Mouse (Mus musculus): ENCODE measurements around the gene Tmed8.
"Not testable (repeated sequence)": the region's sequence is repeated elsewhere in the genome, so short reads cannot be mapped to it uniquely, and the experiment has no call there.

Tmed8 gene

GRCm38 (mm10) chr12:87158099-87158498 is 42.2 kb downstream of the Tmed8 start:
- no peak for DNase-seq (ENCODE audit: low spot score)

- DNase-seq (ENCODE audit: low spot score) = no peak
These were observed 42.9 kb downstream of the Tmed8 start for GRCm38 (mm10) chr12:87157361-87157760.

- DNase-seq (ENCODE audit: low spot score) = not testable (repeated sequence)
These were observed 45.8 kb downstream of the Tmed8 start for GRCm38 (mm10) chr12:87154448-87154847.

- no peak for DNase-seq (ENCODE audit: low spot score)
These were observed 50.8 kb downstream of the Tmed8 start for GRCm38 (mm10) chr12:87149471-87149870.

DNA sequence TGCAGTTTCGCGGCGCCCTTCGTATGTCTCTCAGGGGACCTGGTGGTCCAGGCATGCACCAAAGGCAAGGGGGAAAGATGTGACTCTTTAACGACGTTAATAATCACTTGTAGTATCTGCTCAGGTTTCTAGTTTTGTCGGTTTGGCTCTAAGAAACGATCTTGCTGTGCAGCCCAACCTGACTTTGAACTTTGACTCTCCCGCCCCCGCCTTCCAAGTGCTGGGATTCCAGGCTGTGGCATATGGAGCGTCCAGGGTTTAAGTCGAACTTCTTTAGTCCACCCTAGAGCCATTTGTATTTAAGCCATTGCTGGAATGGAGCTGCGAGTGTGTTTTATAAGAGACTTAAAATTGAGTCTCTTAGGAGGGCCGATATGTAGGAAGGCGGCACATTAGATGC is 52.1 kb downstream of the Tmed8 start:
- no peak for DNase-seq (ENCODE audit: low spot score)

DNA sequence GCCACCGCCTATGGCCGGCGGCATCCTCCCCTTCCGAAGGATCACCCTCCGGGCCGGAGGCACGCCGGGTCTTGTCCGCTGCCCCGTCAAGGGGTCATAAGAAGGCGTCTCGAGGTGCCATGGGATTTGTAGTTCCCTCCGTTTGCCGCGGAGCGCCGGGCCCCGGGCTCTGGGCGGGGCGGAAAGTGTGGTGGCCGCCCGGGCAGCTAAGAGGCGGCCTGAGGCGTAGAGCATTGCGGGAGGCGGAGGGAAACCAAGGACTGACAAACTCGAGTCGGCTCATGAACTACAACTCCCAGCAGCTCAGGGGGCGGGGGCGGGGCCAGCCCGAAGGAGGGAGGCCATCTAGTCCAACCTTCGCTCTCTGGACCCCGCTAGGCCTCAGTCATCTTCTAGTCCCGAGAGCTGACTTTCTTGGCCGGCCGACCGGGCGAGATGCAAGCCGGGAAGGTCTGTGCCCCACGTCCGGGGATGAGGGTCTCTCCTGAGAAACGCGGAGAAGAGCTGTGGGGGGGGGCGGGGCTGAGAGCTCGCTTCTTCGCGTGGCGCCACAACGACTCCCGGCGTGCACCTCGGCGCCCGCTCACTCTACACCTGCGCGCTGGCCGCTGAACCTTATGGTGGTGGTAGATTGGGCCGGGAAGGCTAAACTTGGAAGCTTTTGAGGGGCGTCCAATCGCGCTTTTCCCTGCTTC is 52.7 kb downstream of the Tmed8 start, which contains the start of gene Pomt2:
TSS of gene Pomt2 (minus strand) at position 574 of the 695 bp plus-strand sequence.
- DNase-seq (ENCODE audit: low spot score) = peak; percentile 94

- peak; percentile 89 for DNase-seq (ENCODE audit: low spot score)
These were observed 53.3 kb downstream of the Tmed8 start, which contains the start of gene Gstz1 for GRCm38 (mm10) chr12:87146966-87147365. TSS of gene Gstz1 (plus strand) at chr12:87147165.

- DNase-seq (ENCODE audit: low spot score) = no peak
These were observed 58.1 kb downstream of the Tmed8 start for GRCm38 (mm10) chr12:87142156-87142555.

GRCm38 (mm10) chr12:87138768-87139167 is 61.5 kb downstream of the Tmed8 start:
- no peak for DNase-seq (ENCODE audit: low spot score)

DNA sequence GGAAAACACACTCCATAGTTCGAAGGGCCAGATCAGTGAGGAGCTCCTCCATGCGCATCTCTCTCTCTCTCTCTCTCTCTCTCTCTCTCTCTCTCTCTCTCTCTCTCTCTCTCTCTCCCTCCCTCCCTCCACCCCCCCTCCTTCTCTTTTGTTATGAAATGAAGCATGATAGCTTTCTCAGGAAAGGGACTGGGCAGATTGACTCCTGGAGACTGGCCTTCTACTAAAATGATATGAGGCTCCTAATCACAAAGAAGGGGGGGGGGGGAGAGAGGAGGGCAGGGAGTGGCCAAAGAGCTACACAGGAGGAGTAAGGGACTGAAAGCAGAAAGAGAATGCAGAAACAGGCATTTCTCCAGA is 61.9 kb downstream of the Tmed8 start:
- no peak for DNase-seq (ENCODE audit: low spot score)

DNA sequence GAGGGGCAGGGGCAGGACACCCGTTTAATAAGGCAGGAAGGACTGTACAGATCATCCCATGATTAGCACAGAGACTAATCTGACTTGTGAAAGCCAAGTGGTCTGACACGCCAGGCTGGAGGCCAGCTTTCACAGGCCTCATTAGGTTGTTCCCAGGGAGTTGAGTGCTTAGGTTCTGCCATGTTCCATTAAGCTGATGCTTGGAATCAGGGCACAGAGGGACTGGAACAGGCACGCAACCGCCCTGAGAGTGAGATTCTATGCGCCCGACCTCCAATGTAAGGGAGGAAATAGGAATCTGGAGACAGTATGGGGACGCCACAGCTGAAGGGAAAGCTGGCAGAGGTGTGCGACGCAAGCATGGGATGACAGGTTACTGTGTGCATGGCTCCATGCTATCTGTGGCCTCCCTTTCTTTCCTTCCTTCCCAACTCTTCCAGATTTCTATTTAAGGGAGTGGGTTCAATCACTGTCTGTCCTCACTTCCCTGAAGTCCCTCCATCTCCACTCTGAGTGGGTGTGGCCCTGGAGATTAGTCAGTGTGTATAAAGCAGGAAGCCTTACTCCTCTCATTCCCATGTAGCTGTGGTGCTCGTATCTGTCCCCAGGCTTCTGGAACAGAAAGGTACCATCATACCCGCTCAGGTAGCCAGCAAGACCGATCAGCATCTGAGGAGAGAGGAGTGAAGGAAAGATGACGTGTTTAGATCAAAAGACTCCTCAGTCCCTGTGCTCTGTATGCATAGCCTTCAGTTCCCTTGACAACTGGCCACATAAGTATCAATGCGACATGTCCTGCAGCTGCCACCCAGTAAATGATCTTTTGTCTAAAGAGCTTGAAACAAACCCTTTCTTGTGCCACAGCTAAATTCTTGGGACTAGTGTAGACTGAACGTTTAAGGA is 62.6 kb downstream of the Tmed8 start:
- no peak for DNase-seq (ENCODE audit: low spot score)

- DNase-seq (ENCODE audit: low spot score) = no peak
These were observed 67.5 kb downstream of the Tmed8 start for GRCm38 (mm10) chr12:87132784-87133183.

DNA sequence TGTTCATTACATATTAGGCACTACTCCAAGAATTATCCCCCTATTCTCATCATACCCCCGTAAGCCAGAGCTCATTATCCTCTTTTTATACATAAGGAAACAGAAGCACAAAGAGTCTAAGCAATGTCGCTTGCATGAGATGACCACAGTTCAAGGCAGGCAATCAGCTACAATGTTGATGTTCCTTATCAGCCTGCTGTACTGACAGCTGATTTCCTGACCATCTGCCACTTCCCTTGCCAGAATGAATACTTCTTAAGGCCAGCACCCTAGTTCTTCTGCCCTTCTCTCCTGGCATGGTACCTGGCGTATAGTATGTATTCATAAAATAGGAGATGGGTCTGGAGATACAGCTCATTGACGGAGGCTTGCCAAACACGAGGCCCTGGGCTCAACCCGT is 68.0 kb downstream of the Tmed8 start:
- DNase-seq (ENCODE audit: low spot score) = no peak

DNA sequence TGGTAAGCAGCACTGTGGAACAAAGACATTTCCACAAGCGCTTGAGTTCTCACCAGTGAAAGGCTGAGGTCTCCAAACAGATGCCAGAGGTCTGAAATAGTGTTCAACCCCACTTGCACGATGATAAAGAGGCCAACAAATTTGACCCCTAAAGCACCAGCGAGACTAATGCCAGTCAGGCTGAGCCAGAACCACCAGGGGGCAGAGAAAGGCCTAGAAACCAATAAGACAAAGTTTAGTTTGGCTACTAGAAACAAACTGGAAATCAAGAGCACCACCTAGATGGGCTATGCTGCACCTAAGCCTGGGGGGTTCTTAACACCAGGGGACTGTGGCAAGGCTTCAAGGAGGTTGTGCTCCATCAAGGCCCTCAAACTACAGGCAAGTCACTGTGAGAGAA is 68.6 kb downstream of the Tmed8 start:
- DNase-seq (ENCODE audit: low spot score) = peak; percentile 16

DNA sequence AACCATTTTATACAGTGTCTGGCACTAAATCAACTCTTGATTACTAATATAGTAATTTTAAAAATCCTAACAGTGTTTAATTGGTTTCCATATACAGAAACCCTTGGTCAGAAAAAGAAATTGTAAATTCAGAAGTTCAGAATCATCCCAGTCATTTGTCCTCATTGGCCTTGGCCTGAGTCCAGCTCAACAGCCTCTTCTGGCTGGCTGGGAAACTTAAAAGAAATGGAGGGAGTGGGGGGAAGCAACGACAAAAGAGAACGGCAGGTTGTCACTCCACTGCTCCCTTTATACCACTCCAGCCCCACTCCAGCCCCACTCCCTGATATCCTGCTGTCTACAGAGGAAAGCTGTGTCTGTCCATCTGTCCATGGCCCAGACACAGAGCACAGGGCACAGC is 69.1 kb downstream of the Tmed8 start:
- no peak for DNase-seq (ENCODE audit: low spot score)

- no peak for DNase-seq (ENCODE audit: low spot score)
These were observed 70.0 kb downstream of the Tmed8 start for GRCm38 (mm10) chr12:87130224-87130623.

DNA sequence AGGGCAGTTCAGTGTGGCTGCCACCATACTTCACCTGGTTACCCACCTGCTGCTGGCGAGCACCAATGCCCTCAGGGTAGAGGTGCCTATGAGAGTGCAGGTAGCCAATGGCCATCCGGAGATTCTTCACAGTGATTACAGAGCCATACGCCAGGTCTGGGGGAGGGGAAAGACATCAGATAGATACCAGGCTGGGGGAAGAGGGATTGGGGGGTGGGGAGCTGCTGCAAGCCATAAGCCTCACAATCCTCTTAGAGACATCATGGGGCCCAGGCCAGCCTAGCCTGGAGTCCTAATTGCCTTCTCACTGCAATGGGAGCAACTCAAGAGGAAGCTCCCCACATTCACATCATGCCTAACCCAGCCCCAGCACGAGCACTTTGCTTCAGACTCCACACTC is 73.0 kb downstream of the Tmed8 start:
- DNase-seq (ENCODE audit: low spot score) = no peak

DNA sequence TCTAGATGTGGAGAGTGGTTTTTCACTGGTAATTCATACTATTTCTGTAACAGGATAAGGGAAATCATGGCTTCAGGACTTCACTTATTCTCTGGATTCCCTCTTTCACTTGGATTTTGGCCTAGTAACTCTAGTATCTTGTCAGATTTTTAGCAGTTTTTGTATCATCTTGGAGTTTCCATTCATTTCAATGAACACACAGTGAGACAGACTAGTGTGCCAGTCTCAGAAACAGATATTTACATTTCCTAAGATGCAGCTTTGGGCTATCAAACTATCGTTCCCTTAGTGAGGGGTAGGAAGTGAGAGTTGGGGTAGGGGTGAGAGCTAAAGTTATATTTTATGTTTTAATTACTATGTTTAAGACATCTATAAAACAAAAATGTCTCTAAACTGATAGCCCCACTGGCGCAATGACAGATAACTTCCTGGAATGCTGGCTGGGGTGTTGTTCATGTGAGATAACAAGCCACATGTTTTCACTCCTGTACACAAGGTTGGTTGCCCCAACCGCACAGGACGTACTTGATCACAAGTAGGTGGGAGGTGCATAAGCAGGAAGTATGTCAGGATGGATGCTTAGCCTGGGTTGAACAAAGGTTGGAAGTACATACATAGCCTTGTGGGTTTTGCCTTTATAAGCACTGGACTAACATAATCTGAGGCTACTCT is 78.2 kb downstream of the Tmed8 start:
- no peak for DNase-seq (ENCODE audit: low spot score)
